Mouse (Mus musculus): Measurements from ENCODE around the gene Glo1.

GRCm38 (mm10) chr17:30607909-30608495 lies 18.7 kb downstream of the Glo1 start:
- TF ChIP-seq CTCF (IDR thresholded peaks at IDR 0.05; ENCODE audit: extremely low read depth, insufficient read length, insufficient replicate concordance, low read depth, low read length), result no peak
- no peak for TF ChIP-seq POLR2A (IDR thresholded peaks at IDR 0.05; ENCODE audit: low read depth, low read length)
